Mouse (Mus musculus) retina, embryonic 14.5 days (tissue): Measurements from ENCODE around the gene Rnf19b.

ENCODE experiments used
- DNase-seq: peaks from one replicate; pipeline ENCODE4 v3.0.0-alpha.2; 2015; ENCODE audit warnings: low spot score

Rnf19b gene

DNA sequence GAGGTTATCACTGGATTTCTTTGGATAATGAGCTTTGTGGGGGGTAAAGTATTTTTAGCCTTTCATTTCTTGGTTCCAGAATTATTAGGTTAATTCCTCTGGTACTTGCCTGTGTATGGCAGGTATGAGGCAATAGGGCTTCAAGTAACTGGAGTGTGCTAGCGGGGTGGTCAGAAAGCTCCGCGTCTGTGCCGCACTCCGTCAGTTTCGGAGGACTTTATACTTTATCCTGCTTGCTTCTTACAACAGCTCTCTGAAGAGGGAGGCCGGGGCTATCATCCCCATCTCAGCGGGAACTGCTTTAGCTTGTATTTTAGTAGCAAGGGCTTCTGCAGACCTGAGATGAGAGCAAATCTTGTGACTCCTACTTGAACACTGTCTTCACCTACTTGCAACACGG is 21.1 kb downstream of the Rnf19b start:
- no peak for DNase-seq

DNA sequence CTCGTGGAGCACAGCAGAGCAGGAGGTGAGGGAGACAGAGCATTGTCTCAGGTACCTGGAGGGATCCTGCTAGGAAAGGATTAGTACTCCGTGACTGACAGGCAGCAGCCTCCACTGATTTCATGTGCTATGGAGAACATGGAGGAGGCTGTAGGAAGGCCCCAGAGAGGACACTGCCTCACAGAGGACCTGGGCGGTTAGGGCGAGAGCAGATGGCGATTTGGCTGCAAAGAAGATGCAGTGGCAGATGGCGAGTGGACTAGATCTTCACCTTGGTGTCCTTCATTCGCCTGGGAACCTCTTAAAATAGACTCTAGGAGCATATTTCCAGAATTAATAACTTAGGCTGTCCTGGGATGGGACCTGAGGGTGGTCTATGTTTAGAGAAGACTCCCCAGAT is 23.0 kb downstream of the Rnf19b start:
- DNase-seq: no peak

DNA sequence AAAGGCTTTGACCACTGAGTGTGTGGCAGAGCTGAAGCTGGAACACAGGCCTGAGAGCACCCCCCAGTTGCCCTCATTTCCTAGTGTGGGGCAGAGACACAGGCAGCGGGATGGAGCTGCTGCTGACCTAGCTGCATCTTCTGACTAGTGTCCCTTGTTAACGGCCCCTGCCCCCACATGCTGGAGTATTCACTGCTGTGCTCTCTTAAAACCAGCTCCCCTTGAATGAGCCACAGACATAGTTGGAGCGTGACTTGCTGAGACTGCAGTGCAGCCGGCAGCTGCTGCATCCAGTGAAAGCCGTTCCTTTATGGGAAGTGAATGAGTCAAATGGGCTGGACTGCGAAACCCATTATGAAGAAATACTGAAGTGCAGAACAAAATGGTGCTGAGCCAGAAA is 23.4 kb downstream of the Rnf19b start:
- no peak for DNase-seq

DNA sequence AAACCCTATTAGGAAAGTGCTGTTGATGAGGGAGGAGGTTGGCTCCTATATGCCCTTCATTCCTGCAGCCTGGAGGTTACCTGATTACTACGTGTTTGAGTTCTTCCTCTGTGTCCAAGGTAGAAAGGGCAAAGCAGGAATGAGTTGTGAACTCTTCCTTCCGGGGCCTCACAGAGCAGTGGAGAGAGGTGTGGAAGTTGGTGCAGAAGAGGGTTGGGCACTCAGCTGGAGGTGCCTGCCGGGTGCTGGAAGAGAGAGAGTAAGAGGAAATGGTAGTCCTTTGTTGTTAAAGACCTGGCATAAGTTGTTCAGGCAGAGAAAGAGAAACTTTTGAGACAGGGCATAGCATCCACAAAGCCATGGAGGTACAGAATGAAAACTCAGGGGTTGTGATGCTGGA is 23.9 kb downstream of the Rnf19b start:
- no peak for DNase-seq

DNA sequence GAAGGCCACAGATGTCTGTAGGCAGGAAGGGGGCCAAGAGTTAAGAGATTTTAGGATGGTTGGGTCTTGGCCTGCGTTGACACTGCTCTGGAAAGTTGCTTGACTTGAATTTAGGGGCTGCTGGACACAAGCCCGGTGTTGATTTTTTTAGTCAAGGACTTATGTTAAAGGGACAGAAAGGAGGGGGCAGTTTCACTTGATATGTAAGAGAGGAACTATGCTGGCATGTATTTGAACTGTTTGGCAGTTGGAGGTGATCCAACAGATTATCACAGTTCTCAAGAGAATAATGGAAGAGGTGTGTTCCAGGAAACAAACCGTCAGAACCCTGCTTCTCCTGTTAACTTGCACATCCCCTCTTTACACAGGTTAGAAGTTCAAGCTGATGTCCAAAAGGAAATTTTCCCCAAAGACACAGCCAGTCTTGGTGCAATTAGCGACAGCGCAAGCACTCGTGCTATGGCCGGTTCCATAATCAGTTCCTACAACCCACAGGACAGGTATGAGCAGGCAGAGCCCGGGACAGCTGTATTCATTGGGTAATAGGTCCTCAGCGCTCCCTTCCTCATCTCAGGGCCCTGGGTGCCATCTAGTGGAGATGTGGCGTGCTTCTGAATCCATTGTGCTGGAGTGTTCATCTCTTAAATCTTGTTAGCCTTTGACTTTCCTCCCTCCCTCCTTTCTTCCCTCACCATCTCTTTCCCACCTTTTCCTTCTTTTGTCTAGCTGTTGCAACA is 24.5 kb downstream of the Rnf19b start:
- DNase-seq: peak; percentile 85

DNA sequence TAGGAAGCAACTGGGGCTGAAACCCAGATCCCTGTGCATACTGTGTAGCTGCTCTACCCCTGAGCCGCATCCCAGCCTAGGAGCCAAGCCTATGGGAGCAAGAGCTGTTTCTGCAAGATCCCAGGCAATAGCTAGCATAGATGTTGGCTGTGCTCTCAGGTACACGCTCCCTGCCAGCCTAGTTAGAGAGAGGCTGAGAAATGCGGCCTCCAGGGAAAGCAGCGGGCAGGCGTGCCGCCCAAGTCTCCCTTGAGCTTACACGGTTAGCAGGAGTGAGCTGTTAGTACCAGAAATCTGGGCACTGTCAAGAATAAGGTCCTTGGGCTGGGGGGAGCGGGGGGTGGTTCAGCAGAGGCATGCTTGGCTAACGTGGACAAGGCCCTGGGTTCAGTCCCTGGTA is 26.8 kb downstream of the Rnf19b start:
- no peak for DNase-seq

DNA sequence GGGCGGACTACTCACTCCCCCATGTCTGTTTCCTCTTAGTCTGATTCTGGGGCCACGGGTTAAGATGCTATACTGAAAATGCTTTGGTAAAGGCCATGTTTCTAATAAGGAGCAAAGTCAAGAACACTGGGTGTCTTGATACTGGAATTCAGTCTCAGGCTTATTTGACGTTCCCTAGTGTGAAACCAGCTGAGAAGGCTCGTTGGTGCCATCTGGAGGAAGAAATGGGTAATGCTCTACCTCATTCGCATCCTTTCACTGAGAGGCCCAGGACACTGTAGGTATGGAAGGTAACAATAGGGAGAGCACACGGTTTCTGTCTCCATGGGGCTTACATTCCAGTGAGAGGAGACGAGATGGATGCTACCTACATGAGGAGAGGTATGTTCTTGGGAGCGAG is 28.0 kb downstream of the Rnf19b start:
- peak; percentile 91 for DNase-seq

DNA sequence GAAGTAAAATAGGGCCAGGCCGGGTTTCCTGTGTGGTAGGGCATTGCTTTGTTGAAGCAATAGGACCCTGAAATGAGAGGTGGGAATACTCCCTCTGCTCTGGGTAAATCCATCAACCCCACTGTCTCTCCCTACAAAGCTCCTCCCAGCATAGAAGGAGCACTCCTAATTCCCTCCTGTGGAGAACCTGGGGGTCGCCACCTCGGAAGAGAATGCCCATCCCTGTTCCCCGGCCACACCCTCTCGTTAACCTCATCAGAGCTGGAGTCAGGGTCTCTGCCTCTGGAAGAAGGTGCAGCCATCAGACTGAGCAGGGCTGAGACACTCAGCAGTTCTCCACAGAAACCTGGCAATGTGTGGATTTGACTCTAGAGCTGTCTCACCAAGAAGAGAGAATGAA is 29.8 kb downstream of the Rnf19b start:
- no peak for DNase-seq

DNA sequence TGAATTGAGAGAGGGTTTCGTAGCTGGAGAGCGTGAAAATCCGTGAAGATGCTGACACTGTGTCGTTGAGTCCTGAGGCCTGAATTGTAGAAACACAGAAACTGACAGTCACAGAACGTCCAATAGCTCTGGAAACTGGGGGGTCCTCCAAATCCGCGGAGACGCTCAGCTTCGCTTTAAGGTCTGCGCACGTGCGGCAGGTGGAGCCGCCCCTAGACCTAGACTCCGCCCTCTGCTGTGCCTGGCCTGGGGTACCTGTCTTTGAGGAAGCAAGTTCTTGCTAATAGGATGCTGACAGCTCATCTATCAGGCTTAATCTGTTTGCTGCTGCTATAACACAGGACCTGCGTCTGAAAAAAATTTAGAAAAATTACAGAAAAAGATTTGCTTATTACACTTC is 37.2 kb downstream of the Rnf19b start:
- peak; percentile 70 for DNase-seq

DNA sequence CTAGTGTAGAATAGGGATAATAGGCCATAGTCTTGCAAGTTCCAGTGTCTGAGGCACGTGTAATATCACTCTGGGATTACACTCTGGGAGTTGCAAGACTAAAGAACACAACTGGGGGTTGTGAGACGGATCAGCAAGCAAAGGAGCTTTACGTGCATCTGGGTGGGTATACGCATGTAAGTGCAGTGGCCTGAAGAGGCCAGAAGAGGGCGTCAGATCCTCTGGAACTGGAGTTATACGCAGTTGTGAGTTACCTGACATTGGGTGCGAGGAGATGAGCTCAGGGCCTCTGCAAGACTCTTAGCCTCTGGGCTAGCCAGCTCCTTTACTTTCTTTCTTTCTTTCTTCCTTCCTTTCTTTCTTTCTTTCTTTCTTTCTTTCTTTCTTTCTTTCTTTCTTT is 38.9 kb downstream of the Rnf19b start:
- DNase-seq: no peak

DNA sequence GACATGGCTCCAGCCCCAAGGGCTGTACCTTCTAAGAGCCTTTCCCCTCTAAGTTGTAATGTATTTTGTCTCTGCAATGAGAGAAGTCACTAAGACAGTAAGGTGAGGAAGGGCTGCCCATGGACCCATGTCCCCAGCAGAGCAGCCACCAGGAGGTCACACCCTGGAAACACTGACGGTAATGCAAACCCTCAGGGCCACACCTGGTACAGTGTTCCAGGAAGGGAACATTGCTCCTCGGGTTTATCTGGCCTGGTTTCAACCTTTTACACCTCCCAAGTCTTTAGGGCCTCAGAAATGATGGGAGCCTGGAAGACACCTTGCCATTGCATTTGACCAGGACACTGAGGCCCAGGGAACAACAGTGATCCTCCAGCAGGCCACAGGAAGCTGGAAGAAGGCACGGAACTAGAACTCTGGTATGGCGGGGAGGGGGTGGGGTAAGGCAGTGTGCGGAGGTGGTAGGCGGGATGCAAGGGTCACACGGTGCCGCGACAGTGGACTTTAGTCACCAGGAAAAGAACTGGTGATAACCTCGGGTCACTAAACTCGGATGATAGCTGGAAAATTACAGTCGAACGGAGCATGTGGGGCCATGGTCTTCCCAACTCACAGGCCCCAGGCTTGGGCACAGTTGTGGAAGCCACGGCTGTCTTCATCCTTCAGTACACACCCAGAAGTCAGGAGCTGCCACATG is 44.2 kb downstream of the Rnf19b start:
- no peak for DNase-seq

DNA sequence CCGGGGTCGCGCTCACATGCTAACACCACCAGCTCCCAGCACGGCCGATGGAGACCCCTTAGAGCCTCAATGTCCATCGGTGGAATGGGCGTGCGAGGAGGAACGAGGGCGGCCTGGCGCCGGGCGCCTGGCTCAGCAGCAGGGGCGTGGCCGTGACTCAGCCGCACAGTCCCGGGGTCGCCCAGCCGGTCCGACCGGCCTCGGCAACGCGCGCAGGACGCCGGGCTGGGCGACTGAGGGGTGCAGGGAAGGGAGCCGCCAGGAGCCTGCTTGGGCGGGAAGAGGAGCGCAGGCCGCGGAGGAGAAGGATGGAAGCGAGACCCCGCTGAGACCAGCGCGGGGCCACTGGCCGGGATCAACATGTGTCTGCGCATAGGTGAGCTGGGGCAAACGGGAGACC is 47.3 kb downstream of the Rnf19b start, which contains the start of gene Tmem54:
Gene Tmem54, plus strand, starts transcription at position 193 of the 400 bp plus-strand sequence.
- DNase-seq: no peak

DNA sequence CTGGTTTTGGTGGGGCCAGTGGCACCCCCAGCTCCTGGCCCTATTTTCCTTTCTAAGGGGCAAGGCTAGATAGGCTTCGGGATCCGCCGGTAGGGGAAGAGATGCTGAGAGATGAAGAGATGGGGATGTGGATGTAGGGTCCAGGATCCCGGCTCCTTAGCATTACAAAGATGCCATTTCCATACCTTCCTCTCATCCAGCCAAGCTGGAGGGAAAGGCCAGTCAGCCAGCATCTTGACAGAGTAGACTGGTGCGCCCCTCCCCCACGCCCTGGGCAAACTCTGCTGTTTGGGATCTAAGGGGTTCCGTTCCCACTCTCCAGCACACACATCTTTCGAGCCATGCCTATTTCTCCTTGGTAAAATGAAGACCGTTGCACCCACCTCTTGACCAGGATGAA is 48.0 kb downstream of the Rnf19b start:
- no peak for DNase-seq

DNA sequence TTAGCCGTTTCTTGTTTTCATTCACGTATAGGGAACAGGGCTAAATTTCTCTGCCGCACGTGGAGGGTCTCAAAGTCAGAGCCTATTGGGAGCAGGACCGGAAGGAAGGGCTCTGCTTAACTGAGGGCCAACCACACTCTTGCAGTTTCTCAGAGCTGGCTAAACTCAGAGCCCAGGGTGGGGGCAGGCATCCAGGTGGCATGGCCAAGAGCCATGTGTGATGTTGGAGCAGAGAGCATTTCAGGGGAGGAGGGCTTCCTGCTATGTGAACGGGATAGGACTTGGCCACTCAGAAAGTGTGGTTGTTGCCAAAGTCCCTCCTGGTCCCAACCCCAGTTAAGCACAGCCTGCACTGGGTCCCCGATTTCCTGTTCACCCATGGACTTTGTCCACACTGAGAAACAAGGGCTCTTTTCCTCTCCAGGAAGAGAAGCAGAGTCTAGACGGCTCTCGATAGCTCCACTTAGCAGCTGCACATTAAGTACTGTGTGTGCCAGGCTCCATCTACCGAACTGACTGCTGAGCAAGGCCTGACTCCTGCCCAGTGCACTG is 49.4 kb downstream of the Rnf19b start:
- no peak for DNase-seq

DNA sequence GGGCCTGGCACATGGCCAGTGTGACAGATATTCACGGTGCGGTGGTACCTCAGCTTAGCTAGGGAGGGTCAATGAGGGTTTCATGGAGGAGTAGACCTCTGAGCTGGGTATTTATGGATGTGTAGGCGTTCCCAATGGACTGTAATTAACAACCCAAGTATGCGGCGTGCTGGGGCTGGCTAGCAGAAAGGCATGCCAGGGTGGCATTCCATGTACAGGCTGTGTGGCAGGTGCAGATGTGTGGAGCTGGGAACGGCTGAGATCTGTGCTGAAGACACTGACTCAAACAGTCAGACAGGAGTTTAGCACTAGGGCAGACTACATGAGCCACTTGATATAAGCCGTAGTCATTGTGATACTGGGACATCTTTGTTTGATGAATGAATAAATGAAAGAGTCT is 50.6 kb downstream of the Rnf19b start:
- no peak for DNase-seq

DNA sequence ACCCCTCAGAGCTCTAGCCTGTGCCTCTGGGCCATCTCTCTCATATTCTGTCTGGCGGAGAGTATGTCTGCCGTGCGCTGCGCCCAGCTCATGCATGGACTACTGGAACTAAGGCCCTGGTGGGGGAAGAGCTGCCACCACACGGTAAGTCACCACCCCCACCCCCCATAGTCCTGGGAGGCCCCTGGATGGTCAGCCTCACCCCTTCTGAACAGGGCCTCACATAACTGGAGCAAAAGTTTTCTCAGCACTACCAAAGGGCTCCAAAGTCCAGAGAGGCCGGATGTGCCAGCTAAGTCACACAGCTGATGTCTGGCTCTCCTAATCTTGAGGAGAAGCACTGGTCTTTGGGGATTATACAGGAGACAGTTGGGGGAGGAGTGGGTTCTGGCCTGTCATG is 52.7 kb downstream of the Rnf19b start:
- DNase-seq: no peak

DNA sequence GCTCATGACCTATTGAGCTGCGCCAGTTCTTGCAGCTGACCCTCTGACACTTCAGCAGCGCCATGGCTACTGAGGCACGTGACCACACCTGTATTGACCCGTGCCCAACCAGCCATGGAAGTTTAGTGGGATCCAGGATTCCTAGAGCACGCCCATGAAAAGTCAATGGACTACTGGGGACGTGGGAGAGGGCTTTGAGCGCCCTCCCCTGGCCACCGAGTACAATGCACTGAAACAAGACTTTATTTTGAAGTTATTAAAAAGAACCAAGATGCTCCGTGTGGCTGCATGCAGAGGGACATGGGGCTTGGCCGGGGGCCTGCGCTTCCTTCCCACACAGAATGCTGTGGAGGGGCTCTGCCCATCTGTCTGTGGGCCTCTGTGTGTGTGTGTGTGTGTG is 53.3 kb downstream of the Rnf19b start:
- DNase-seq: peak; percentile 25

DNA sequence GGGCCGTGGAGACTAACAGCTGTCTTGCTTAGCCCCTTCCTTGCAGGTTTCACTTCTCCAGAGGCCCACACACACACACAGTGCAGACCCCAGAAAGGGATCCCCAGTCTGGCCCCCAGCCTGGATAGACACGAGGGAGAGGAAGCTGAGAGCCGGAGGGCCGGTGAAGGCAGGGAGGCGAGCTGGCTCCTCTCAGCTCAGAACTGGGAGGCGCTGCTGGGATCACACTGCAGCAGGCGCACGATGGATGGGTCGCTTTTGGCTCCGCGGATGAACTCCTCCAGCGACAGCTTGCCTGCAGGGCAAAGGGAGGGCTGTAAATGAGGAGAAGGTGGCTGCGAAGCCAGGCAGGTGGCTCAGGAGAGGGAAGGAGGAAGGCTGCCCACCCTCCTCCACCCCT is 54.2 kb downstream of the Rnf19b start:
- DNase-seq: no peak

DNA sequence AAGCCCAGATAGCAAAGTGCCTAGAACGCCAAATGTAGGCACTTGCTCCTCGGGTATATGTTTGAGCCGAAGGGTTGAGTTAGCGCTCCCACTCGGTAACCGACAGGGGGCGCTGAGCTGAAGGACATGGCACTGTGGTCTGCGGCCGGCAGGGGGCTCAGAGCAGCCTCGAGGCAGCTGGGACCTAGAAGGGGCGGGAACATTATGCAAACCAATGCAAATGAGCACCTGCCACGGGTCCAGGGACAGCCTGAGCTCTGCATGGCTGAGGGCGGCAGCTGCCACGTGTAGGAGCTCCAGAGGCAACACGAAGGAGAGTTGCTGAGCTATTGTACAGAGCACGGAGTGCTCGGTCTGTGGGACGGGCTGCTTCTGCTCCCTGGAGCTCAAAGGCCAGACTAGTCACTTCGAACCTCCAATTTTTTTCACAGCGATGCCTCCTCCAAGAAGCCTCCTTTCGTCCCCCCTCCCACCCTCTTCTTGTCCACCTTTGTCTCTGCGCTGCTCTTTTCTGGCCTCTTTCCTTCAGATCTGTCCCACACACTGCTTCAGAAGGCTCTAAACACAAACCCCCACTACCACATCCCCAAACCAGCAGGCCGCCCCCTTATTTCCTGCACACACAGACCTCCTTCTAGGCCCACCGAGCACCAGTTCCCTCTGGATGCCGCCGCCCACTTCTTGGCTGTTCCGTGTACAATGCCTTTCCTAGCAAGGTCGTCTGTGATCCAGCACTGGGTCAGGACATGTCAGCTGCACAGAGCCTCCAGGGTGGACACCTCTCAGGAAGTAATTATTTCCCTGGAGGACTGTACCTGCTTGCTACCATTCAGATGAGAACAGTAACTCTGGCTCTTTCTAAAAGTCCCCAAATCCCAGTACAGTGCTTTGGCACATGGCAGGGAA is 55.3 kb downstream of the Rnf19b start:
- peak; percentile 93 for DNase-seq

DNA sequence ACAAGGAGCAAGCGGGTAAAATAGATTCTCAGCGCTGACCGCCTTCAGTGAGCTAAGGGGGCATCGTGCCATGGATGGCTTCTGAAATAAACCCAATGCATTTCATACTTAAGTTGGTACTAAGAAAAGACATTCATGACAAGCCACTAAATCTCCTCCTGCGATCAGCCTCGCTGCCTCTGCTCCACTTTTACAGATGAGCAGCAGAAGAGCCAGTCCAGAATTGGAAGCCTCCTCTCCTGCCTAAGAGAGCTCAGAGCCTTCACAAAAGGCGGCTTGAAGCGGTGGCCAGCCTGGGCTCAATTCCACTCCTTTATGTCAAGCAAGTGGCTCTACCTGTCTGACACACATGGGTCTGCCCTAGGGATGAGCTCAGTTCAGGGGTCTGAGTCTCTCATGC is 58.6 kb downstream of the Rnf19b start:
- DNase-seq: no peak

DNA sequence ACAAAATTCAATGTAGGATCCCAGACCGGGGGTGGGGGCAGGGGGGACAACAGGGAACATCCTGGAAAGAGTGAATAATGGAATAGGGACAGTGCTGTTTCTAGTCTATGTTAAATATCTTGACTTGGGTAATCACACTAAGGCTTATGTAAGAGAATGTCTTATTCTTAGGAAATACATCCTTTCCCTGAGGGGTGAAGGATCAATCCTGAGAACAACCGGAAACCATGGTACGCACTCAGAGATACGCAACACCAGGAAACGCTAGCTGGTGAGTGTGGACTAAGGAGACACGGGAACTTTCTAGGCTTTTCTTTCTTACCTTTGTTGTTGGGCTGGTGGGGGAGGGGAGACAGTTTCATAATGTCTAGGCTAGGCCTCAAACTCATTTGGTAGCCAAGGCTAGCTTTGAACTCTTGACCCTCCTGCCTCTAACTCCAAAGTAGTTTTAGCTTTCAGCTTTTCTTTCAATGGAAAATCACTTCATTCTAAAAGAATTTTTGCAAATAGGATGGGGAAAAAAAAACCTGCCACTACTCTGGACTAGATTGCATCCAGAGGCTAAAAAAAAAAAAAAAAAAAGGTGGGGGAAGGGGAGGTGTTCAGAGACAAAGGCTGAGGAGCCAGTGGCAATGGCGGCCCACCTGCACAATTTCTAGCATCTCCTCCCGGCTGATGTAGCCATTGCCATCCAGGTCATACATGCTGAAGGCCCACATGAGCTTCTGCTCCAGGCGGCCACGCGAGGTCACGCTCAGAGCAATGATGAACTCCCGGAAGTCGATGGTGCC is 59.8 kb downstream of the Rnf19b start:
- DNase-seq: no peak

DNA sequence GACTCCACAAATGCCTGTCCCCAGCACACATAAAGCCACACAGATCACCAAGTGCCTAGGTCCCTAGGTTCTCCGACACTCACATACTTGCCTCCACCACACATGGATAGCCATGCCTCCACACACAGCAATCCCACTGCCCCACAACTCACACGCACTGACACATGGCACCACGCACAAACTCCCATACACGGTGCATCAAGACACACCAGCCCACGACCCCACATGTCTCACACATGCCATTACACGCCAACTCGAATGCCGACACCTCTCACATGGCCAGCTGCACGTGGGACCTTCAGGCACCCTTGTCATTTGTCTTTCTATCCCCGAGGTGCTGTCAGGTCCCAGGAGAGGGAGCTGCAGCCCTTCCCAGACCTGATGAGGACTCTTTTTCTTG is 61.6 kb downstream of the Rnf19b start:
- no peak for DNase-seq
